Mouse (Mus musculus) erythroblast, embryonic 14.5 days (primary cell): ENCODE data around the gene Ube2d1.

Source experiments
- GATA1 ChIP-seq: IDR thresholded peaks from 2 replicates; pipeline ENCODE4 v1.6.1; 2012; ENCODE audit warnings: low read length, inconsistent platforms, mixed read lengths
- TAL1 ChIP-seq: IDR thresholded peaks from 3 replicates; pipeline ENCODE4 v1.6.1; 2012; ENCODE audit warnings: low read length, inconsistent platforms, mixed read lengths

- TF ChIP-seq TAL1: no peak
- TF ChIP-seq GATA1: no peak
Observed at GRCm38 (mm10) chr10:71237516-71238239, 47.4 kb downstream of the Ube2d1 start.
